Mouse (Mus musculus): ENCODE measurements around the gene Hoxb9. TPM values are rescaled to one million over a fixed set of nuclear protein-coding genes. Genes with fewer than 3 reads are reported as not detected.

Gene Hoxb9
- polyA plus RNA-seq, 1 experiment from 2014 or later: 0.09 TPM

DNA sequence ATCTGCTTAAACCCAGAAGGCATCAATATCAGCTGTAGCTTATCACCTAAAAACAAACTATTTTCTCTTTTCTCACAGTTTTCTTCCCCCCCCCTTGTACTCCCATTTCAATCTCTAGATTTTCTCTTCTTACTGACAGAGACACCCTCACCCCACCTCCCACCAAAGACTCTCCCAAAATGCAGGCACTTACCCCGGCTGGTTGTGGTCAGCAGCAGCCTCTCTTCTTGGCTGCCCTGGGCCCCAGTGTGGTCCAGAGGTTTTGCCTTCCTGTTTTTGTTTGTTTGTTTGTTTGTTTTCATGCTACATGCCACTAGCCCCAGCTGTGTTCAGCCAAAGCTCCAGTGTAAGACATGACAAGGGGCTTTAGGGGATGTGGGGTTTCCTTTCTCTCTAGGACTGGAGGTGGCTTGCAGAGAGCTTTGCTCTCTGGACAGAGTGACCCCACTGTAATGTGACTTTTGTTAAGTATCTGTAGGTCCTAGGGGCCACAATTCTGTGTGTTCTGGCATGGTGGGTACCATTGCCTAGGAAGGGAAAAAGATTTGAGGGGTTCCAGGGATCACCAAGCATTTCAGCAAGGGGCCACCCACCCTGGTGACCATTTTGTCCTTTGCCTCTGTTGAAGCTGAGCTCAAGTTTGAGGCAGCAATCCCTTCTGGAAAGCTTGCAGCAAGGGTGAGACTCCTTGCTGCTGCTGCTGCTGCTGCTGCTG lies 3.1 kb upstream of the Hoxb9 start:
- no peak overlapping the region for H3K4me3 ChIP-seq
- ATAC-seq (ENCODE audit: insufficient number of reproducible peaks, insufficient read depth, low FRiP score, low TSS enrichment): no peak
- H3K27me3 ChIP-seq: peaks cover 98% of the 10 kb centered on the region
- no peaks in the 10 kb centered on the region for H3K36me3 ChIP-seq
- H3K9me3 ChIP-seq: no peaks in the 10 kb centered on the region
- no peak overlapping the region for H3K27ac ChIP-seq
- no peaks in the 10 kb centered on the region; the same call in 1 of the 2 replicates for H3K4me1 ChIP-seq
- no peak overlapping the region for H3K4me2 ChIP-seq (replicated peaks)
- 7% methylated on average over 1 of the region's 1 CpGs for WGBS
- H3K9ac ChIP-seq: no peak overlapping the region

DNA sequence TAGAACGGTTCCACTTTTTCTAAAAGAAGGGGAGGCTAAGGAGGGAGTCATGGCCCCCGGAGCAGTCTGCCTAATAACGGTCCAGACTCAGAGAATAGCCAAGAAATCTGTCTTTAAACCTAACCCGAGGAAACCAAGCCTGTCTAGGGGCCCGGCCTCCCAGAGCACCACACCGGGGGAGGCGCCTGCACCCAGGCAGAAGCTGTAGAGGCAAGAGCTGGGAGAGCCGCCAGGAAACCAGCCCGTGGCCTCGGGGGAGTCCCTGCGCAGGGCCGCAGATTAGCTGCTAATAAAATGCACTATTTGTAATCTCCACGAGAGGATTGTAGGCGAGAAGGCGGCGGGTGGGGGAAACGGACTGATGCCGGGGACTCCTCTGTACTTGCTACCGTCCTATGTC lies 1.4 kb upstream of the Hoxb9 start:
- Histone ChIP-seq H3K4me2 (replicated peaks) (no peak overlapping the region), H3K4me1 (no peaks in the 10 kb centered on the region; the same call in 1 of the 2 replicates), H3K9ac (no peak overlapping the region), H3K4me3 (no peak overlapping the region), H3K36me3 (no peaks in the 10 kb centered on the region), H3K27ac (no peak overlapping the region), H3K27me3 (peaks cover 98% of the 10 kb centered on the region), H3K9me3 (no peaks in the 10 kb centered on the region)
- under 1% methylated on average over 19 of the region's 19 CpGs for WGBS
- no peak for ATAC-seq (ENCODE audit: insufficient number of reproducible peaks, insufficient read depth, low FRiP score, low TSS enrichment)

DNA sequence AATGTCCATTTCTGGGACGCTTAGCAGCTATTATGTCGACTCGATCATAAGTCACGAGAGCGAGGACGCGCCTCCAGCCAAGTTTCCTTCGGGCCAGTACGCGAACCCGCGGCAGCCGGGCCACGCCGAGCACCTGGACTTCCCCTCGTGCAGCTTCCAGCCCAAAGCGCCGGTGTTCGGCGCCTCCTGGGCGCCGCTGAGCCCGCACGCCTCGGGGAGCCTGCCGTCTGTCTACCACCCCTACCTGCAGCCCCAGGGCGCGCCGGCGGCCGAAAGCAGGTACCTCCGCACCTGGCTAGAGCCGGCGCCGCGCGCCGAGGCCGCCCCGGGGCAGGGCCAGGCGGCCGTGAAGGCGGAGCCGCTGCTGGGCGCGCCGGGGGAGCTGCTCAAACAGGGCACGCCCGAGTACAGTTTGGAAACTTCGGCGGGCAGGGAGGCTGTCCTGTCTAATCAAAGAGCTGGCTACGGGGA lies 319 bp downstream of the Hoxb9 start:
- H3K4me2 ChIP-seq (replicated peaks): 0 out of 2 replicates have a peak overlapping the region, but pooled peaks have one; percentile 3
- WGBS: under 1% methylated on average over 52 of the region's 52 CpGs
- no peak overlapping the region for H3K27ac ChIP-seq
- no peak overlapping the region for H3K9ac ChIP-seq
- ATAC-seq (ENCODE audit: insufficient number of reproducible peaks, insufficient read depth, low FRiP score, low TSS enrichment): no peak
- H3K27me3 ChIP-seq: peaks cover 98% of the 10 kb centered on the region
- H3K36me3 ChIP-seq: no peaks in the 10 kb centered on the region
- H3K9me3 ChIP-seq: no peaks in the 10 kb centered on the region
- H3K4me1 ChIP-seq: no peaks in the 10 kb centered on the region; the same call in 1 of the 2 replicates
- H3K4me3 ChIP-seq: peak overlapping the region; percentile 20

DNA sequence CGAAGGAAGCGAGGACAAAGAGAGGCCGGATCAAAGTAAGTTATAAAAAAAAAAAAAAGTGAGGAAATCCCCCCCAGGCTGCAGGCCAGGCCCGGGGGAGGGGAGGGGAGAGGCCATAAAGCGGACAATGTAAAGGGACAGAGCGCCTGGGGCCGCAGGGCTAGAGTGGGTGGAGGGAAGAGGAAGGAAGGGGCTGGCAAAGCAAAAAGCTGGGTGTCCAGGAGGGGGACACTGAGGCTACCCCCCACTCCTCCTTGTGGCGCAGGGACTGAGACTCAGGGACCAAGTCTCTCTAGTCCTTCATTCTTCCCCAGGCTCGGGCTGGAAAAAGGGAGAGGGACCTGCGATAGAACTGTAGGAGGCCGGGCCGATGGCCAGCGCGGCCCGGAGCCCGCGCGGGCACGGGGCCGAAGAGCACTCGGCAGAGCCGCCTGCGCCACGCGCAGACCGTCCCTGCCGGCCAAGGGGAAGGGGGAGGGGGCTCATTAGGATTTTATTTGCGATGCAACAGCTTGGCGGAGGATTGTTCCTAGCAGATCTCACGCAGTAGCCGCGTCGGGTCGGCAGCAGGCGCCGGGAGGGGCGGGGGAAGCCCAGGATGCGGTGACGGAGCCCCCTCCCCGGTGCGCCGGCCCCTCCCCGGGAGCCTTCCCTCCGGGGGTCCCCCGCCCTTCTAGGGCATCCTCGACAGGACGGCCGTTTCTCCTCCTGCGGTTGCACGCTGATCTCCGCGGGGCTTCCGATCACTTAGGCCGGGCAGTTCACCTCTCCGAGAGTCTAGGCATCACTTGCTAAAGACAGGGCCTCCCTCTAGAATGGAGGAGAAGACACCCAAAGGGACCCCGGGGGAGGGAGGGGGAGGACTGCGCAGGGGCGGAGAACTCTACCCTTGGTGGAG lies 1.0 kb downstream of the Hoxb9 start:
- Histone ChIP-seq H3K4me3 (no peak overlapping the region), H3K36me3 (no peaks in the 10 kb centered on the region), H3K9ac (no peak overlapping the region), H3K4me2 (replicated peaks) (no peak overlapping the region), H3K27ac (no peak overlapping the region), H3K9me3 (no peaks in the 10 kb centered on the region), H3K4me1 (no peaks in the 10 kb centered on the region; the same call in 1 of the 2 replicates), H3K27me3 (peaks cover 98% of the 10 kb centered on the region)
- under 1% methylated on average over 54 of the region's 58 CpGs for WGBS
- ATAC-seq (ENCODE audit: insufficient number of reproducible peaks, insufficient read depth, low FRiP score, low TSS enrichment): no peak

DNA sequence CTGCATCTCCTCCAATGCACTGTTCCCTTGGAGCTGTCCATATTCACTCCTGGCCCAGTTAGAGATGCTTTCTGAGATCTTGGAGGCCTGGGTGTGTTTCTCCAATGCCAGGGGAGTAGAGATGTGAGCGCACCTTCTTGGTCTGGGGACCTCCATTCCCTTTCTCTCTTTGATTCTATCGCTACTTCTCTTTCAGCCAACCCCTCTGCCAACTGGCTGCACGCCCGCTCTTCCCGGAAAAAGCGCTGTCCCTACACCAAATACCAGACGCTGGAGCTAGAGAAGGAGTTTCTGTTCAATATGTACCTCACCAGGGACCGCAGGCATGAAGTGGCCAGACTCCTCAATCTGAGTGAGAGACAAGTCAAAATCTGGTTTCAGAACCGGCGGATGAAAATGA lies 3.2 kb downstream of the Hoxb9 start:
- no peak for ATAC-seq (ENCODE audit: insufficient number of reproducible peaks, insufficient read depth, low FRiP score, low TSS enrichment)
- Histone ChIP-seq H3K9ac (no peak overlapping the region), H3K4me1 (no peaks in the 10 kb centered on the region; the same call in 1 of the 2 replicates), H3K4me2 (replicated peaks) (no peak overlapping the region), H3K27ac (no peak overlapping the region), H3K9me3 (no peaks in the 10 kb centered on the region), H3K27me3 (peaks cover 99% of the 10 kb centered on the region), H3K36me3 (no peaks in the 10 kb centered on the region), H3K4me3 (no peak overlapping the region)
- WGBS: 3% methylated on average over 10 of the region's 10 CpGs

DNA sequence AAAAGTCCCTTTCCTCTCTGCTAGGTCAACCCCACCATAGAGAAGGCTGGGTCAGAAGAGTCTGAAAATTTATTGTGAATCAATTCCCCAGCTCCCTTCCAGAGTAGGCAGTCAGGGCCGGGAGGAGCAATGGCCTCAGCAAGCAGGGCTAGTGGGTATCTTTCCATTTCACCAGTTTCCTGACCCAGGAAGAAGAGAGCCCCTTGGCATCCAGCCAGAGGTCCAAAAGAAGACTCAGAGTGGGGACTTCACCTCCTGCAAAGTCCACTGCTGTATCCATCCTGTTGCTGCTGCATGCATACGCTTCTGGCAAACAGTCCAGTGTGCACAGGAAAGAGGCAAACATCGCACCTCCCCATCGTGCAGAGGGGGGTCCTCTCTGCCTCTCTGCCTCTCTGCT lies 4.6 kb downstream of the Hoxb9 start:
- Histone ChIP-seq H3K4me2 (replicated peaks) (no peak overlapping the region), H3K4me3 (no peak overlapping the region), H3K9me3 (no peaks in the 10 kb centered on the region), H3K27ac (no peak overlapping the region), H3K27me3 (peaks cover 97% of the 10 kb centered on the region), H3K36me3 (no peaks in the 10 kb centered on the region), H3K9ac (no peak overlapping the region), H3K4me1 (no peaks in the 10 kb centered on the region; the same call in 1 of the 2 replicates)
- 8% methylated on average over 4 of the region's 4 CpGs for WGBS
- ATAC-seq (ENCODE audit: insufficient number of reproducible peaks, insufficient read depth, low FRiP score, low TSS enrichment): no peak

DNA sequence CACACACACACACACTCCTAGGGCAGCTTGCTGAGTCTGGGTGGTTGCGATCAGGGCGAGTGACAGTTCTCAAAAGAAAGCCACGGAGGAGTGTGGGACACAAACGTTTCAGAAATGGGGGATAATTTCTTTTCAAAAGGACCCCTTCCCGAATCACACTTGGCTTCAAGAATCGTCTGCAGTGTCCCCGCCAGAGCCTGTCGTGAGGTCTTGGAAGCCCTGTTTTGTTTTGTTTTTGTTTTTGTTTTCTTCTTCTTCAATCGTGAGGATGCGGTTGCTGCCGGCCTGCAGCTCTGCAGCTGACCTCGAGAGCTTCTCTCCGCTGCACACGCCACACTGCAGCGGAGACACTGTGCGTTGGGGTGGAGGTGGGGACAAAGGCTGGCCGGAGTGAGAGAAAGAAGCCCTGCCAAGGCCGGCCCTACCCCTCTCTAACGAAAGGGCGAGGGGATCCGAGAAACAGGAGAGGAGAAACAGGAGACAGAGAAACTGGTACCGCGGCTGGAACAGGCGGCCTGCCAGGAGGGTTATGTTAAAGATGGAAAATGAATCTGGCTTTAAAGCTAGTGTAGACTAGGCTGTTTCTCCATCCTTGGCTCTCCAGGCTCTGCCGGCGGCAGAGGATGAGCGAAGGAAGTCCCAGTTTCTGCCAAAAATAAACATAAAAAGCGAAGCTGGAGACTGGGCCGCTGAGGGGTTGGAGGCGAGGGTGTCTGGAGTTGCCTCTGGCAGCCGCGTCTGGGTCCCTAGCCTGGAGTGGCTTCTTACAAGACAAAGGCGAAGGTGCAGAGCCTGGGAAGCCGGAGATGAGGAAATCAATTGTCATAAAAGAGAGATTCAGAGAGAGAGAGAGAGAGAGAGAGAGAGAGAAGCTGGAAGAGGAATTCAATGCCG lies 6.1 kb downstream of the Hoxb9 start:
- no peak for ATAC-seq (ENCODE audit: insufficient number of reproducible peaks, insufficient read depth, low FRiP score, low TSS enrichment)
- Histone ChIP-seq H3K4me1 (no peaks in the 10 kb centered on the region; the same call in 1 of the 2 replicates), H3K9me3 (no peaks in the 10 kb centered on the region), H3K36me3 (no peaks in the 10 kb centered on the region), H3K9ac (no peak overlapping the region), H3K4me2 (replicated peaks) (no peak overlapping the region), H3K27ac (no peak overlapping the region), H3K4me3 (no peak overlapping the region), H3K27me3 (peaks cover 96% of the 10 kb centered on the region)
- 1% methylated on average over 35 of the region's 35 CpGs for WGBS

DNA sequence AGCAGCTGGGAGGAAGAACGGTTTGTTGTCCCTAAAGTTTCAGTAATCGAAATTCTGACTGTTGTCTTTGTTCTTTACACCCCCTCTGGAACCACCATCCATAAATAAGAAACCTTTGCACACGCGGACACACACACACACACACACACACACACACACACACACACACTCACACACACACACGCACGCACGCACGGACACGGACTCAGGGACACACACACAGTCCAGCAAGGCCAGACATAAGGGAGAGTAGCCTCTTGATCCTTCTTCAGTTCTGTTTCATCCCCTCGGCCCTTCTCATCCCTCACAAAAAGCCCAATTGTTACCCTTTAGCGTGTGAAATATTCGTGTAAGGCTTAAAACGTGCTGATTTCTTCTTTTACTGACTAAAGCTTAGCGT lies 7.1 kb downstream of the Hoxb9 start:
- 14% methylated on average over 14 of the region's 14 CpGs for WGBS
- no peaks in the 10 kb centered on the region for H3K9me3 ChIP-seq
- no peak for ATAC-seq (ENCODE audit: insufficient number of reproducible peaks, insufficient read depth, low FRiP score, low TSS enrichment)
- no peaks in the 10 kb centered on the region for H3K4me1 ChIP-seq
- no peak overlapping the region for H3K4me2 ChIP-seq (replicated peaks)
- H3K27ac ChIP-seq: no peak overlapping the region
- no peaks in the 10 kb centered on the region for H3K36me3 ChIP-seq
- peaks cover 96% of the 10 kb centered on the region for H3K27me3 ChIP-seq
- no peak overlapping the region for H3K9ac ChIP-seq
- H3K4me3 ChIP-seq: no peak overlapping the region

DNA sequence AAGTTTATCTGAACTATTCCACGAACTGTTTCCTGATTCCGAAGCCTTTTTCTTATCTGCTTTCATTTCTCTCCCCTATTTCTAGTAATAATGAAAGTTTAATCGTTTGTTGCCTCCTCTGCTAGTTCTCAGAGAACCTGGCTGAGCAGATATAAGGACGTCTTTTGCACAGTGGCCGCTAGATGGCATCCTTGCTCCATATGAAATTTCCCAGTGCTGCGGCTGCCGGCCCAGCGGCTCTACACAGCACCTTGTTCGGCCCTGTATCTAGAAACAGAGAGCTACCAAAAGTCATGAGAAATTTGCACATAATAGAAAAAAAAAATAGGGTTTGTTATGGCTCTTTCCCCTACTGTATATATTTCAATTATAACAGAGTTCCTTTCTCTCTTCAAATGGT lies 7.5 kb downstream of the Hoxb9 start:
- no peaks in the 10 kb centered on the region for H3K4me1 ChIP-seq
- ATAC-seq (ENCODE audit: insufficient number of reproducible peaks, insufficient read depth, low FRiP score, low TSS enrichment): no peak
- H3K9me3 ChIP-seq: no peaks in the 10 kb centered on the region
- peaks cover 96% of the 10 kb centered on the region for H3K27me3 ChIP-seq
- no peak overlapping the region for H3K4me2 ChIP-seq (replicated peaks)
- no peaks in the 10 kb centered on the region for H3K36me3 ChIP-seq
- H3K4me3 ChIP-seq: no peak overlapping the region
- under 1% methylated on average over 9 of the region's 9 CpGs for WGBS
- H3K9ac ChIP-seq: no peak overlapping the region
- H3K27ac ChIP-seq: no peak overlapping the region

DNA sequence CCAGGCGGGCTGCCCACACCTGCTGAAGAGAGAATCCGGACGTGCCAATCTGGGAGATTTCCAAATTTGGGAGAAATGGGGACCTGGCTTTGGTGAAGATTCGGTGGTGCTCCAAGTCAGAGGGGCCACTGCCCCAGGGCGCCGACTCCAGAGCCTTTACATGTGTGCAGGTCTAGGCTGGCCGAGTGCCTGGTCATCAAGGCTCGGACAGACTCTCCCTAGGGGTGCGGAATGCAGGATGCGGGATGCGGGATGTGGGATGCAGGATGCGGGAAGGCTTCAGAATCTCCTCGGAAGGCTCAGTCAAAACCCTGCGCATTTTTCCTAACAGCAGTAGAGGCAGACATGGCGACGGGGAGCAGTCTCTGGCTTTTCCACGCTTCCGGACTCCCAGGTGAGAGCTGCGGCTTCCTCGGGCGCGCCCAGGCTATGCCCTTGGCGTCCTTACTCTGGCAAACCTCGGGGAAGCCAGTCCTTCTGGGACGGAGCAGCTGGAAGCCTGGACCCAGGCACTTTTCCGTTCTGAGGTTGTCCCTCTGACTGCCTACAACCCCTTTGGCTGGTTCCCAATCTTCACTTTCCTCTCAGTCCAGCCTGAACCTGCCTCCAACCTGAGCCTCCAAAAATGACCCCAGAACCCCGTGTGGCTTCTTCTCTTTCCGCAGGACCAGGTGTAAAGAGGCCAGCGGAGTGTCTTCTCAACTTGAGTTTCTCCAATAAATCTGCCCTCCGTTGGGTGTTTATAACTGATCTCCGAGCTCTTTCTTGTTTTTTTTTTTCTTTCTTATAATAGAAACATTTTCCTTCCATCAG lies 8.4 kb downstream of the Hoxb9 start:
- no peaks in the 10 kb centered on the region for H3K9me3 ChIP-seq
- WGBS: 2% methylated on average over 31 of the region's 31 CpGs
- 0 out of 2 replicates have a peak, but pooled peaks cover 3% of the 10 kb centered on the region for H3K4me1 ChIP-seq
- H3K36me3 ChIP-seq: no peaks in the 10 kb centered on the region
- H3K4me3 ChIP-seq: no peak overlapping the region
- no peak overlapping the region for H3K4me2 ChIP-seq (replicated peaks)
- no peak overlapping the region for H3K9ac ChIP-seq
- peaks cover 96% of the 10 kb centered on the region for H3K27me3 ChIP-seq
- ATAC-seq (ENCODE audit: insufficient number of reproducible peaks, insufficient read depth, low FRiP score, low TSS enrichment): no peak
- H3K27ac ChIP-seq: no peak overlapping the region

All from embryonic facial prominence, embryonic 12.5 days (tissue).